Mouse (Mus musculus) hindbrain, embryonic 10.5 days (tissue): ENCODE measurements around the gene Rnf216. TPM values are rescaled to one million over a fixed set of nuclear protein-coding genes. Genes with fewer than 3 reads are reported as not detected.
A peak's percentile ranks its signal among the peaks of the same experiment; 100 is the strongest.

Experiments used
- DNase-seq: peaks from one replicate; pipeline ENCODE4 v3.0.0-alpha.2; 2017; ENCODE audit warnings: low spot score
- H3K27ac ChIP-seq: fragments of 300-500 bp; sonication (generic); 2 replicates; pipeline ENCODE4 v1.5.1; 2016; ENCODE audit warnings: mild to moderate bottlenecking, moderate library complexity
- H3K27me3 ChIP-seq: fragments of 300-500 bp; sonication (generic); 2 replicates; pipeline ENCODE4 v1.6.1; 2016; ENCODE audit warnings: mild to moderate bottlenecking; ENCODE audit not compliant: poor library complexity, insufficient read depth, severe bottlenecking
- H3K36me3 ChIP-seq: fragments of 300-500 bp; sonication (generic); 2 replicates; pipeline ENCODE4 v1.6.1; 2016; ENCODE audit warnings: mild to moderate bottlenecking, moderate library complexity
- H3K4me1 ChIP-seq: fragments of 300-500 bp; sonication (generic); replicated peaks from 2 replicates; pipeline ENCODE4 v1.6.1; 2016; ENCODE audit warnings: mild to moderate bottlenecking
- H3K4me3 ChIP-seq: fragments of 300-500 bp; sonication (generic); 2 replicates; pipeline ENCODE4 v1.5.1; 2016; ENCODE audit warnings: mild to moderate bottlenecking, moderate library complexity
- H3K9me3 ChIP-seq: fragments of 300-500 bp; sonication (generic); 2 replicates; pipeline ENCODE4 v1.6.1; 2016; ENCODE audit warnings: mild to moderate bottlenecking, moderate library complexity
- WGBS: fragments of 180-500 bp; shearing (Covaris S2); methylation state at CpG from one replicate; pipeline ENCODE4 v1.1.7; 2016; 5-methylcytosine and 5-hydroxymethylcytosine counted together
- polyA plus RNA-seq: library from polyadenylated mRNA; unstranded; fragments of >200 nt; fragmentation: Nextera tagmentation; extraction: Ambion mirVana; gene quantifications from 2 replicates; pipeline ENCODE4 v1.2.1, GENCODE M21; 2016

Gene Rnf216
- polyA plus RNA-seq, 1 experiment from 2014 or later, result 44.3 TPM

DNA sequence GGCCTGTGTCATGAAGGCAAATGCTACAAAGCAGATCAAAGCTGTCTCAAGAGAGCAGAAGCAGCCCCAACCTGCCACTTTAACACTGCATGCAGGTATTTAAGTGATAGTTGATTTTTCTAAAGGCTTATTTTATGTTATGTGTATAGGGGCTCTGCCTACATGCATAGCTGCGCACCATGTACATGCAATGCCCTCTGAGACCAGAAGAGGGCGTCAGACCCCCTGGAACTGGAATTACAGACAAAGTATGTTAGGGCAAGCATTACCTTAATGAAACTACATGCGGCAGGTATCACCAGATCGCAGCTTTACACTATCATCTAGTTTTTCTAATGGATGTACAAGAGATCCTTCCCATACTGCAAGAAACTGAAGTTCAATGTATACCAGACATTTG, 27.9 kb downstream of the Rnf216 start:
- DNase-seq, result peak; percentile 27
- Histone ChIP-seq H3K27ac (no peak overlapping the region), H3K27me3 (no peaks in the 10 kb centered on the region), H3K36me3 (peaks cover 96% of the 10 kb centered on the region), H3K9me3 (no peaks in the 10 kb centered on the region), H3K4me3 (no peak overlapping the region), H3K4me1 (no peaks in the 10 kb centered on the region)
- WGBS, result 71% methylated on average over 4 of the region's 4 CpGs

- H3K4me1 ChIP-seq, result no peaks in the 10 kb centered on the region
- WGBS, result 94% methylated on average over 1 of the region's 1 CpGs
- H3K36me3 ChIP-seq, result peaks cover 96% of the 10 kb centered on the region
- H3K4me3 ChIP-seq, result no peak overlapping the region
- no peak overlapping the region for H3K27ac ChIP-seq
- DNase-seq, result no peak
- no peaks in the 10 kb centered on the region for H3K9me3 ChIP-seq
- no peaks in the 10 kb centered on the region for H3K27me3 ChIP-seq
These were observed 33.0 kb downstream of the Rnf216 start for GRCm38 (mm10) chr5:143079806-143080205.

DNA sequence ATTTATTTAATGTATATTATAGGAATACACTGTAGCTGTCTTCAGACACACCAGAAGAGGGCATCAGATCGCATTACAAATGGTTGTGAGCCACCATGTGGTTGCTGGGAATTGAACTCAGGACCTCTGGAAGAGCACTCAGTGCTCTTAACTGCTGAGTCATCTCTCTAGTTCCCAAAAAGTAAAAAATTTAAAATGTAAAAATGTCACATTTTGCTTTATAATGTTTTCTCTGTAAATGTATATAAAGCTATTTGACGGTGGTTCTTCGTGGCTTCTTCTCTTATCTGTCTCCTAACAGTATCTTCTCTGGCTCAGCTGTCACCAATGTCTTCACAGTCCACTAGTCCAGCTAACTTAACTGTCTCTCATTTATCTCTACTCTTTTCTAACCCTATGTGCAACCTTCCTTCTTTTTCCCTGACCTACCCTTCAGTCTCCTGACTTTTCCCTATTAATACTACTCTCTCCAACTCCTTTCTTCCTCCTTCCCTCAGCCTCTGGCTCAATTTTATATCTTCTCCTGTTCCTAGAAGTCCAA, 36.1 kb downstream of the Rnf216 start:
- Histone ChIP-seq H3K27me3 (no peaks in the 10 kb centered on the region), H3K27ac (no peak overlapping the region), H3K36me3 (peaks cover 95% of the 10 kb centered on the region), H3K9me3 (no peaks in the 10 kb centered on the region), H3K4me1 (no peaks in the 10 kb centered on the region), H3K4me3 (no peak overlapping the region)
- DNase-seq, result no peak
- 89% methylated on average over 3 of the region's 3 CpGs for WGBS

DNA sequence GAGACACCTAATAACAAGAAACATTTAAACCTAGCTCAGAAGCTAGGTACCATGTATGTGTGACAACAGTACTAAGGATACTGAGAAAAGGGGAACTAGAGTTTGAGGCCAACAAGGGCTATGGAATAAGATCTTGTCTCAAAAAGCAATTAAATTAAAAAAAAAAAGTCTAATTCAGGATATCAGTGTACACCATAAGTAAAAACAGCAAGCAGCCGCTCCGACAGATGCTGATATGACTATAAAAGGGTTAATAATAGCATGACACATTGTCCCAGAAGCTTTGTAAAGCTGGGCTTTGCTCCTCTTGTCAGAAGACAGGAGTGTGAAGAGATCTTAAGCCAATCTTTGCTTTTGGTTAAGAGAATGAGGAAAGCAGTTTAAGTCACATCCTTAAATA, 36.8 kb downstream of the Rnf216 start:
- Histone ChIP-seq H3K27ac (no peak overlapping the region), H3K4me3 (no peak overlapping the region), H3K36me3 (peaks cover 97% of the 10 kb centered on the region), H3K4me1 (no peaks in the 10 kb centered on the region), H3K9me3 (no peaks in the 10 kb centered on the region), H3K27me3 (no peaks in the 10 kb centered on the region)
- 95% methylated on average over 2 of the region's 2 CpGs for WGBS
- no peak for DNase-seq

GRCm38 (mm10) chr5:143069048-143069447, 43.7 kb downstream of the Rnf216 start:
- Histone ChIP-seq H3K36me3 (peaks cover 85% of the 10 kb centered on the region), H3K27ac (no peak overlapping the region), H3K4me3 (no peak overlapping the region), H3K27me3 (no peaks in the 10 kb centered on the region), H3K4me1 (no peaks in the 10 kb centered on the region), H3K9me3 (no peaks in the 10 kb centered on the region)
- WGBS, result 93% methylated on average over 2 of the region's 2 CpGs
- no peak for DNase-seq

DNA sequence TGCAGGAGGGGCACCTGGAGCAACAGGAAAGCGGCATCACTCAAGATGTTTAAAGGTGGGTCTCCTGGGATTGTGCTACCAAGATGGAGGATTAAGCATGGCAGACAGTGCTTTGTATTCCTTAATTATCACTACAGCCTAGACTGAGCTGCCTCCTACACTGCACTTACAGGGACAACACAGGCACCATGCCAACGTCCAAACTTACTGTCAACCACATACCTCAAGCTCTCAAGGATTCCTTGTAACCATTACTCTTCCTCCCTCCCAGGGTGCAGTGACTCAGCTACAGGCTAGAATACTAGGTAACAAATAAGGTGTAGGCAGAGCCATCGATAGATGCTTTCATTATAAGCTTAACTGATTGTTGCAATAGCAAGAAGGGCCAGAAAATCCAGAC, 44.4 kb downstream of the Rnf216 start:
- 94% methylated on average over 3 of the region's 3 CpGs for WGBS
- Histone ChIP-seq H3K4me3 (no peak overlapping the region), H3K36me3 (peaks cover 85% of the 10 kb centered on the region), H3K9me3 (no peaks in the 10 kb centered on the region), H3K4me1 (no peaks in the 10 kb centered on the region), H3K27me3 (no peaks in the 10 kb centered on the region), H3K27ac (no peak overlapping the region)
- no peak for DNase-seq

- Histone ChIP-seq H3K9me3 (no peaks in the 10 kb centered on the region), H3K36me3 (peaks cover 79% of the 10 kb centered on the region), H3K27me3 (no peaks in the 10 kb centered on the region), H3K4me1 (peaks cover 7% of the 10 kb centered on the region), H3K4me3 (no peak overlapping the region), H3K27ac (no peak overlapping the region; the same call in 1 of the 2 replicates)
- WGBS, result 44% methylated on average over 1 of the region's 1 CpGs
- peak; percentile 56 for DNase-seq
These were observed 46.2 kb downstream of the Rnf216 start for GRCm38 (mm10) chr5:143066551-143066958.

GRCm38 (mm10) chr5:143066096-143066495, 46.7 kb downstream of the Rnf216 start:
- DNase-seq, result no peak

DNA sequence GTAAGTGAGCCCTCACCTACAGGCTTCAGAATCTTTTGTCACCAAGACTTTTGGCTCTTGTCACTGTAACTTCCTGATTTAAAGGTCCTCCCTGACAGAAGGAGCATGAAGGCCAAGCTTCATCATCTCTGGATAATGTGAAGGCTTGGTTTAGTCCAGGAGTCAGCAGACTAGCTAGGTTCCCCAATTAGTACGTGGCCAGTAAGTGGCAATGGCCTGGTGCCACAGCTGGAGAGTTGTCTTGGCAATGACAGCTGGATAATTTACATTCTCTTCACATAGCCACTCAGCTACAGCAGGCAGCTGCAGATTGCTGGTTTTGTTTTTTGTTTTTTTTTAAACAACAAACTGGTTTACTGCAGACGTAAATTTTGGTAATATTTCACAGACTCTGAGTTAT, 47.6 kb downstream of the Rnf216 start:
- no peak overlapping the region for H3K4me3 ChIP-seq
- H3K36me3 ChIP-seq, result peaks cover 74% of the 10 kb centered on the region
- no peaks in the 10 kb centered on the region for H3K9me3 ChIP-seq
- no peaks in the 10 kb centered on the region for H3K27me3 ChIP-seq
- no peak overlapping the region for H3K27ac ChIP-seq
- peaks cover 21% of the 10 kb centered on the region for H3K4me1 ChIP-seq
- no peak for DNase-seq
- 96% methylated on average over 2 of the region's 2 CpGs for WGBS

More at GRCm38 (mm10) chr5:143066096-143066495, 46.7 kb downstream of the Rnf216 start:
- Histone ChIP-seq H3K9me3 (no peaks in the 10 kb centered on the region), H3K36me3 (peaks cover 75% of the 10 kb centered on the region), H3K4me3 (no peak overlapping the region), H3K4me1 (peaks cover 12% of the 10 kb centered on the region), H3K27ac (no peak overlapping the region; the same call in 1 of the 2 replicates), H3K27me3 (no peaks in the 10 kb centered on the region)
- 94% methylated on average over 1 of the region's 1 CpGs for WGBS

DNA sequence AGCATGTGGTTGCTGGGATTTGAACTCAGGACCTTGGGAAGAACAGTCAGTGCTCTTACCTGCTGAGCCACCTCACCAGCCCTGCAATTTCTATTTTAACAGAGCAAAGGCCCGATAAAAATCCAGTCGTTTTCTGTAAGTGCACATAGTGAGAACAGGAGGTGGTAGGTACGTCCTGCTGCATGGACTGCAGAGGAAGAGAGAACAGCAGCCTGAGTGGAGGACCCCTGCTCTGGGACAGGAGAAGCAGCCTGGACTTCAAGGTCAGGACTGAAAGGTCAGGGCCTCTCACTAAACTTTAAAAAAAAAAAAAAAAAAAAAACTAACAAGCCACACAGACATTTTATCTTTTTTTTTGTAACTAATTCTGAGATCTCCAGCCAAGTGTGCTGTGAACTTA, 50.5 kb downstream of the Rnf216 start:
- DNase-seq, result no peak
- H3K9me3 ChIP-seq, result no peaks in the 10 kb centered on the region
- WGBS, result 90% methylated on average over 3 of the region's 3 CpGs
- peaks cover 75% of the 10 kb centered on the region for H3K36me3 ChIP-seq
- H3K4me1 ChIP-seq, result peaks cover 28% of the 10 kb centered on the region
- no peak overlapping the region for H3K4me3 ChIP-seq
- no peak overlapping the region for H3K27ac ChIP-seq
- H3K27me3 ChIP-seq, result no peaks in the 10 kb centered on the region

- Histone ChIP-seq H3K4me1 (peaks cover 28% of the 10 kb centered on the region), H3K4me3 (no peak overlapping the region), H3K36me3 (peaks cover 69% of the 10 kb centered on the region), H3K27me3 (no peaks in the 10 kb centered on the region), H3K27ac (peak overlapping the region; percentile 36; the same call in 1 of the 2 replicates), H3K9me3 (no peaks in the 10 kb centered on the region)
- 72% methylated on average over 3 of the region's 3 CpGs for WGBS
- DNase-seq, result no peak
These were observed 51.3 kb downstream of the Rnf216 start for GRCm38 (mm10) chr5:143061511-143061910.

GRCm38 (mm10) chr5:143060774-143061385, 51.9 kb downstream of the Rnf216 start:
- H3K4me3 ChIP-seq, result no peak overlapping the region
- peaks cover 70% of the 10 kb centered on the region for H3K36me3 ChIP-seq
- H3K27me3 ChIP-seq, result no peaks in the 10 kb centered on the region
- peaks cover 28% of the 10 kb centered on the region for H3K4me1 ChIP-seq
- WGBS, result 16% methylated on average over 2 of the region's 2 CpGs
- no peaks in the 10 kb centered on the region for H3K9me3 ChIP-seq
- peak overlapping the region; percentile 36; the same call in 1 of the 2 replicates for H3K27ac ChIP-seq
- peak; percentile 41 for DNase-seq

DNA sequence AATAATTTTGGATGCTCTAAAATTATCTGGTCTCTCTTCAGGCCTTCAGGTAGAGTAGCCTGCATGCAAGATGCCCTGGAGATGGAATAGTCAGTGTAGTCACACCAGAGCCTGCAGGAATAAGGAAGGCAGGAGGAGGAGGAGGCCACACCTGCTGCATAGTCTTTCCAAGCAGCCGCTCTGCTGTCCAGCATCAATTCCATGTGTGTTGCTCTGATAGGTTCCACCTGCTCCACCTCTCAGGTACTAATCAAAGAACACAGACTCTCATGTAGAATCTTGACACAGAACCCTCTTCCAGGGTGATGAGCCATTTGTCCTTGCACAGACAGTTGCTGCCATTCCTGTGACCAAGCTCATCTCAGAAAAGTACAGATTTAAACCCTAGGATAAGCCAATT, 52.8 kb downstream of the Rnf216 start:
- Histone ChIP-seq H3K36me3 (peaks cover 61% of the 10 kb centered on the region), H3K27me3 (no peaks in the 10 kb centered on the region), H3K4me1 (peaks cover 28% of the 10 kb centered on the region), H3K9me3 (no peaks in the 10 kb centered on the region), H3K4me3 (no peak overlapping the region), H3K27ac (no peak overlapping the region)
- DNase-seq, result no peak
- 85% methylated on average over 1 of the region's 1 CpGs for WGBS
